Mouse (Mus musculus): ENCODE results near the gene Itsn1.

GRCm38 (mm10) chr16:91833121-91833520 is 104.0 kb downstream of the Itsn1 start:
- no peak for TF ChIP-seq CTCF (IDR thresholded peaks at IDR 0.05; ENCODE audit: extremely low read depth, insufficient read depth, low read length)
- TF ChIP-seq POLR2A (IDR thresholded peaks at IDR 0.05; ENCODE audit: extremely low read depth, insufficient read depth, low read length): no peak

Data from cortical plate, adult 2 months (tissue).